Mouse (Mus musculus) adrenal gland, adult 10 weeks (tissue): Measurements from ENCODE around the gene Gm13090. TPM values are rescaled to one million over a fixed set of nuclear protein-coding genes. Genes with fewer than 3 reads are reported as not detected.

Experiments
- polyA plus RNA-seq: library from polyadenylated mRNA; stranded (reverse); fragments of 350-450 nt; fragmentation: Illumina TruSeq; extraction: RNeasy Lipid Tissue Mini Kit (QIAGEN cat#74804); gene quantifications from one replicate; pipeline ENCODE4 v1.2.3, GENCODE M21; 2014; ENCODE audit warnings: low read depth, low replicate concordance

Gm13090 gene
- polyA plus RNA-seq: not detected

GRCm38 (mm10) chr4:151089270-151089669, at the start of gene Gm13090:
TSS of gene Gm13090 (plus strand) at chr4:151089570.

GRCm38 (mm10) chr4:151044037-151044943, 45.1 kb upstream of the Gm13090 start, which contains the start of gene Per3:
TSS of gene Per3 (minus strand) at chr4:151044665.

GRCm38 (mm10) chr4:151057347-151058321, 31.7 kb upstream of the Gm13090 start, which contains the start of gene Vamp3:
TSS of gene Vamp3 (minus strand) at chr4:151057963.

Other genes starting within 250 kb of the Gm13090 start
- gene Errfi1, start 235.7 kb upstream of the Gm13090 start, polyA plus RNA-seq: 49.3 TPM
- 29.5 TPM for gene Park7, start 175.1 kb upstream of the Gm13090 start, polyA plus RNA-seq
- 0.29 TPM for gene Tnfrsf9, start 175.0 kb upstream of the Gm13090 start, polyA plus RNA-seq
- not detected for gene Uts2, start 92.5 kb upstream of the Gm13090 start, polyA plus RNA-seq
- gene Per3, start 44.9 kb upstream of the Gm13090 start, polyA plus RNA-seq: 2.4 TPM
- gene Vamp3, start 31.6 kb upstream of the Gm13090 start, polyA plus RNA-seq: 133 TPM